Mouse (Mus musculus): ENCODE results near the gene Ikbip. TPM values are rescaled to one million over a fixed set of nuclear protein-coding genes. Genes with fewer than 3 reads are reported as not detected.

Gene Ikbip
- polyA plus RNA-seq, 1 experiment from 2014 or later = 48.8 TPM

DNA sequence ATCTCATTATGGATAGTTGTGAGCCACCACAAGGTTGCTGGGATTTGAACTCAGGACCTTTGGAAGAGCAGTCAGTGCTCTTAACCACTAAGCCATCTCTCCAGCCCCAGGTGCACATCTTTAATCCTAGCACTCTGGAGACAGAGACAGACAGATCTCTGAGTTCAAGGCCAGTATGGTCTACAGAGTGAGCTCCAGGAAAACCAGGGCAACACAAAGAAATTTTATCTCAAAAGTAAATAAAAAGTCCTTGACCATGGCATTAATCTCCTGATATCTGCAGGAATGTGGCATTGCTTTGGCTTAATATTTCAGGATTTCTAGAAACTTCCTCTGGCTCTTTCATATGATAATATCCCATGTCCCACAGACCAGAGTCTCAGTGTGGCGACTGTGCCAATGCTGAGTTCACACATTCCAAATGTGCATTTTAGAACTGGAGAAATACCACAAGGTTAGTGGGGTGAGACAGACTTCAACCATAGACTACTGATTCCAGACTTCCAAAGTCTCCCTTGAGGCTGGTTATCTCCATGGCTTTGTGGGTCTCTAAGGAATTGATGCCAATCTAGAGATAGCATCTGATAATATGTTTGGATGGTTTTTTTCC lies 45.9 kb downstream of the Ikbip start:
- no peaks in the 10 kb centered on the region for H3K27me3 ChIP-seq (ENCODE audit: insufficient read depth, low read length)
- 66% methylated on average over 1 of the region's 1 CpGs for WGBS
- no peak overlapping the region for H3K4me2 ChIP-seq
- ATAC-seq (ENCODE audit: insufficient read depth) (no peak), DNase-seq (no peak)
- H3K9ac ChIP-seq = no peak overlapping the region
- H3K4me1 ChIP-seq (ENCODE audit: insufficient read depth) = 0 out of 2 replicates have a peak, but pooled peaks cover 4% of the 10 kb centered on the region
- no peak overlapping the region for H3K27ac ChIP-seq (ENCODE audit: low read depth)
- TF ChIP-seq CTCF (IDR thresholded peaks at IDR 0.05; ENCODE audit: low read depth) = no peak
- H3K9me3 ChIP-seq (ENCODE audit: low read depth, low read length) = no peaks in the 10 kb centered on the region
- H3K36me3 ChIP-seq (ENCODE audit: insufficient read depth) = no peaks in the 10 kb centered on the region
- H3K4me3 ChIP-seq (ENCODE audit: low read depth, low read length) = no peak overlapping the region

DNA sequence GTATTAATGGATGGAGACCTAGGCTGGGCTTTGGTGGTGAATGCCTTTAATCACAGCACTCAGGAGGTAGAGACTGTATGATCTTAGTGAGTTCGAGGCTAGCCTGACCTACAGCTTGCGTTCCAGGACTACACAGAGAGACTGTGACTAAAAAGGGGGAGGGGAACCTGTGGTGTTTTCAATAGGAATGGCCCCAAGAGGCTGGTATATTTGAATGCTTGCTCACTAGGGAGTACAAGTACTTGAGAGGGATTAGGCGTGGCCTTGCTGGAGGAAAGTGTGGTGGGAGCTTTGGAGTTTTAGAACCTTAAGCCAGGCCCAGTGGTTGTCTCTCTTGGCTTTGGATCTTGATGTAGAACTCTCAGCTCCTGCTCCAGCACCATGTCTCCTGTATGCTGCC lies 48.1 kb downstream of the Ikbip start:
- H3K9ac ChIP-seq = no peak overlapping the region
- H3K4me1 ChIP-seq (ENCODE audit: insufficient read depth) = no peaks in the 10 kb centered on the region
- TF ChIP-seq CTCF (IDR thresholded peaks at IDR 0.05; ENCODE audit: low read depth) = no peak
- no peaks in the 10 kb centered on the region for H3K36me3 ChIP-seq (ENCODE audit: insufficient read depth)
- H3K4me3 ChIP-seq (ENCODE audit: low read depth, low read length) = no peak overlapping the region
- WGBS = 89% methylated on average over 3 of the region's 3 CpGs
- no peaks in the 10 kb centered on the region for H3K9me3 ChIP-seq (ENCODE audit: low read depth, low read length)
- H3K4me2 ChIP-seq = no peak overlapping the region
- ATAC-seq (ENCODE audit: insufficient read depth) = no peak
- no peak overlapping the region for H3K27ac ChIP-seq (ENCODE audit: low read depth)
- no peak for DNase-seq
- no peaks in the 10 kb centered on the region for H3K27me3 ChIP-seq (ENCODE audit: insufficient read depth, low read length)

DNA sequence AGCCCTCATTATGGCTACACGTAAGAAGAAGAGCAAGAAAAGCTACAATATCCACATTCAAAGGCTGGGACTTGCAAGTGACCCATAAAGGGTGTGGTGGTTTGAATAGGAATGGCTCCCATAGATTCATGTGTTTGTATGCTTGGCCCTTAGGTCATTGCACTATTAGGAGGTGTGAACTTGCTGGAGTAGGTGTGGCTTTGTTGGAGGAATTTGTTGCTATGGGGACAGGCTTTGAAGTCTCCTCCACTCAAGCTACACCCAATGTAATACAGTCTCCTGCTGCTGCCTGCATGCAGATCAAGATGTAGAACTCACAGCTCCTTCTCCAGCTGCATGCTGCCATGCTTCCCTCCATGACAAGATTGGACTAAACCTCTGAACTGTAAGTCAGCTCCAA lies 48.8 kb downstream of the Ikbip start:
- H3K9me3 ChIP-seq (ENCODE audit: low read depth, low read length) = no peaks in the 10 kb centered on the region
- WGBS = 81% methylated on average over 1 of the region's 1 CpGs
- no peaks in the 10 kb centered on the region for H3K4me1 ChIP-seq (ENCODE audit: insufficient read depth)
- no peak overlapping the region for H3K4me3 ChIP-seq (ENCODE audit: low read depth, low read length)
- ATAC-seq (ENCODE audit: insufficient read depth) (no peak), DNase-seq (no peak)
- H3K36me3 ChIP-seq (ENCODE audit: insufficient read depth) = no peaks in the 10 kb centered on the region
- no peak overlapping the region for H3K4me2 ChIP-seq
- H3K27ac ChIP-seq (ENCODE audit: low read depth) = no peak overlapping the region
- TF ChIP-seq CTCF (IDR thresholded peaks at IDR 0.05; ENCODE audit: low read depth) = no peak
- H3K9ac ChIP-seq = no peak overlapping the region
- no peaks in the 10 kb centered on the region for H3K27me3 ChIP-seq (ENCODE audit: insufficient read depth, low read length)

DNA sequence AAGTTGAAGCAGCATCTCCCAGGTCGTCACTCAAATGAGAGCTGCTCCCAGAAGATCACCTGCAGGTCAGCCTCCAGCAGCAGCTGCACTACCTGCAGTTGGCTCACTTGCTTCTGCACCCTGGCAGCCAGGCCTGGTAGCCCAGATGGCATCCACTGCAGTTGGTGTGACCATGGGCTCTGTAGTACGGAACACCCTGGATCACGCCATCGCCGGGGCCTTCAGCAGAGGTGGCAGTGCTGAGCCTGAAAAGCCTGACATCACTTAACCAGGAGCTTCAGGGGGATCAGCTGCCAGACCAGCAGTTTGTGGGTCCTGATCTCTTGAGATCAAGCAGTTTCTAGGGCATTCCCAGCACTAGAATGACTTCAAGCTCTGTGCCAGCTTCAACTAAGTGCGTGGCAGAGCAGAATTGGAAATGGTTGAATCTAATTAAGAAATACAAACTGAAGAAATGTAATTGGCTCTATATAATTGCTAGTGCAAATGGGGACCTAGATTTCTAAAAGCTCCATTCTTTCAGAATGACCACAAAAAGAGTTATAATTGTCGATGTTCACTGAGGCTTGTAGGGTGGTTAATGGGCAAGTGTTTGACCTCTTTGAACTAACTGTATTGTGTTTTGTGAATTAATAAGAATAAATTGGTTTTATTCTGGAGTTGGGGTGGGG lies 52.7 kb downstream of the Ikbip start:
- no peaks in the 10 kb centered on the region for H3K27me3 ChIP-seq (ENCODE audit: insufficient read depth, low read length)
- no peak overlapping the region for H3K4me2 ChIP-seq
- H3K9ac ChIP-seq = no peak overlapping the region
- no peak overlapping the region for H3K4me3 ChIP-seq (ENCODE audit: low read depth, low read length)
- 88% methylated on average over 7 of the region's 7 CpGs for WGBS
- TF ChIP-seq CTCF (IDR thresholded peaks at IDR 0.05; ENCODE audit: low read depth) = no peak
- no peaks in the 10 kb centered on the region for H3K36me3 ChIP-seq (ENCODE audit: insufficient read depth)
- DNase-seq (no peak), ATAC-seq (ENCODE audit: insufficient read depth) (no peak)
- H3K4me1 ChIP-seq (ENCODE audit: insufficient read depth) = no peaks in the 10 kb centered on the region
- H3K9me3 ChIP-seq (ENCODE audit: low read depth, low read length) = no peaks in the 10 kb centered on the region
- H3K27ac ChIP-seq (ENCODE audit: low read depth) = no peak overlapping the region

DNA sequence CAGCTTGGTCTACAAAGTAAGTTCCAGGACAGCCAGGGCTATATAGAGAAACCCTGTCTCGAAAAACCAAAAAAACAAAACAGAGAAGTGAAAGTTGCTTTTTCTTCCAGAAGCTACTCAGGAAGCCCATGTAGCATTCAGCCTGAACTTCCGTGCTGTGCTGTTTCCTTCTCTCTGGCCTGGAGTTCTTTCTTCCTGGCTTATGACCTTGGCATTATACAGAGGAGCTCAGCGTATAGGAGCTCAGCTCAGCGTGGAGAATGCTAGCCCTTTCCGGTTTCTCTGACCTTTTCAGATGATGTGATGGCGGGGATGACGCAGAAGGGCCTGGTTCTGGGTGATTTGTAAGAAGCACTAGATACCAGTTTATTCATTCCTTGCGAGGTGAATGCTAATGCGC lies 54.7 kb downstream of the Ikbip start:
- 80% methylated on average over 9 of the region's 9 CpGs for WGBS

DNA sequence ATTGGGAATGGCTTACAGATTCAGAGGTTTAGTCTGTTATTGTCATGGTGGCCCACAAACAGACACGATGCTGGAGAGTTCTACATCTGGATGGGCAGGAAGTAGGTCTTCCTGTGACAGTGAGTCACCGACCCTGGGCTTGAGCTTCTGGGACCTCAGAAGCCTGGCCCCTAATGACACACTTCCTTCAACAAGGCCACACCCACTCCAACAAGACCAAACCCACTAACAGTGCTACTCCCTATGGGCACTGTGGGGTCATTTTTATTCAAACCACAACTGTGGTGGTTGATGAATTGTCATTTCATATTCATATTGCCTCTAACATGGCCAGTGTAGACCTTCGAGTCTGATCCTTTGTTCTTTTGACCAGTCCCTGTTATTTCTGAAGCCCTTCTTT lies 55.6 kb downstream of the Ikbip start:
- H3K36me3 ChIP-seq (ENCODE audit: insufficient read depth) = no peaks in the 10 kb centered on the region
- H3K4me3 ChIP-seq (ENCODE audit: low read depth, low read length) = no peak overlapping the region
- 66% methylated on average over 3 of the region's 3 CpGs for WGBS
- no peaks in the 10 kb centered on the region for H3K27me3 ChIP-seq (ENCODE audit: insufficient read depth, low read length)
- H3K9ac ChIP-seq = no peak overlapping the region
- H3K4me1 ChIP-seq (ENCODE audit: insufficient read depth) = no peaks in the 10 kb centered on the region
- no peak overlapping the region for H3K27ac ChIP-seq (ENCODE audit: low read depth)
- H3K4me2 ChIP-seq = no peak overlapping the region
- ATAC-seq (ENCODE audit: insufficient read depth) (no peak), DNase-seq (peak; percentile 39)
- TF ChIP-seq CTCF (IDR thresholded peaks at IDR 0.05; ENCODE audit: low read depth) = no peak
- H3K9me3 ChIP-seq (ENCODE audit: low read depth, low read length) = no peaks in the 10 kb centered on the region

More for the DNA sequence above, 54.7 kb downstream of the Ikbip start:
- no peak overlapping the region for H3K27ac ChIP-seq (ENCODE audit: low read depth)
- ATAC-seq (ENCODE audit: insufficient read depth) (no peak), DNase-seq (no peak)
- H3K4me1 ChIP-seq (ENCODE audit: insufficient read depth) = no peaks in the 10 kb centered on the region
- no peak overlapping the region for H3K4me3 ChIP-seq (ENCODE audit: low read depth, low read length)
- no peak overlapping the region for H3K4me2 ChIP-seq
- TF ChIP-seq CTCF (IDR thresholded peaks at IDR 0.05; ENCODE audit: low read depth) = no peak
- no peaks in the 10 kb centered on the region for H3K36me3 ChIP-seq (ENCODE audit: insufficient read depth)
- H3K9me3 ChIP-seq (ENCODE audit: low read depth, low read length) = no peaks in the 10 kb centered on the region
- no peaks in the 10 kb centered on the region for H3K27me3 ChIP-seq (ENCODE audit: insufficient read depth, low read length)
- no peak overlapping the region for H3K9ac ChIP-seq

DNA sequence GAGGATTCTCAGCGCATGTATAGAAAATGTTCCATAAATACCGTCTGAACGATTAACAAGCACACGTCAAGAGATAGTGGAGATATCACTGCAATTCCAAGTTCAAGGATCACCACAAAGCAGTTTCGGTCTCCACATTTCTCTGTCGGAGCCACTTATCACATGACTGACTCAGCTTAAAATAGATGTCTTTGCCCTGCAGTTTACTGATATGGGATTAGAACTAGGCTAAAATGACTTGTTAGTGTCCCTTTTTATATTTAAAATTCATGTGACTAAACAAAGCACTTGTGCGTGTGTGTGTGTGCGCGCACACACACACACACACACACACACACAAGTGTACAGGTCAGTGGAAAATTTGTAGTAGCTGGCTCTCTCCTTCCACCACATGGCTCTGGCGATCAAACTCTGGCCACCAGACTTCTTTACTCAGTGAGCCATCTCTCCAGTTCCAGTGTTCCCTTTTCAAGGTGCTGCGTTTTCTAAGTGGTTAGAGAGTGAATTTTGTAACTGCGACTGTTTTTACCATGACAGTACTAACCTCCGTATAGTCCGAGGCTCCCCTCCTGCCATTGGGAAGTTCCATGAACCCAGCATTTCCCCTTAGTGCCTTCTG lies 56.5 kb downstream of the Ikbip start:
- no peaks in the 10 kb centered on the region for H3K9me3 ChIP-seq (ENCODE audit: low read depth, low read length)
- H3K27ac ChIP-seq (ENCODE audit: low read depth) = no peak overlapping the region
- 83% methylated on average over 14 of the region's 14 CpGs for WGBS
- H3K4me1 ChIP-seq (ENCODE audit: insufficient read depth) = no peaks in the 10 kb centered on the region
- ATAC-seq (ENCODE audit: insufficient read depth) (no peak), DNase-seq (no peak)
- H3K4me2 ChIP-seq = no peak overlapping the region
- no peak overlapping the region for H3K4me3 ChIP-seq (ENCODE audit: low read depth, low read length)
- peaks cover 1% of the 10 kb centered on the region; the same call in 1 of the 2 replicates for H3K36me3 ChIP-seq (ENCODE audit: insufficient read depth)
- no peaks in the 10 kb centered on the region for H3K27me3 ChIP-seq (ENCODE audit: insufficient read depth, low read length)
- no peak for TF ChIP-seq CTCF (IDR thresholded peaks at IDR 0.05; ENCODE audit: low read depth)
- H3K9ac ChIP-seq = no peak overlapping the region

Data from lung, embryonic 14.5 days (tissue).